Mouse (Mus musculus): Measurements from ENCODE around the gene Sacs.
"Not testable (repeated sequence)": the region's sequence is repeated elsewhere in the genome, so short reads cannot be mapped to it uniquely, and the experiment has no call there.

Sacs gene

DNA sequence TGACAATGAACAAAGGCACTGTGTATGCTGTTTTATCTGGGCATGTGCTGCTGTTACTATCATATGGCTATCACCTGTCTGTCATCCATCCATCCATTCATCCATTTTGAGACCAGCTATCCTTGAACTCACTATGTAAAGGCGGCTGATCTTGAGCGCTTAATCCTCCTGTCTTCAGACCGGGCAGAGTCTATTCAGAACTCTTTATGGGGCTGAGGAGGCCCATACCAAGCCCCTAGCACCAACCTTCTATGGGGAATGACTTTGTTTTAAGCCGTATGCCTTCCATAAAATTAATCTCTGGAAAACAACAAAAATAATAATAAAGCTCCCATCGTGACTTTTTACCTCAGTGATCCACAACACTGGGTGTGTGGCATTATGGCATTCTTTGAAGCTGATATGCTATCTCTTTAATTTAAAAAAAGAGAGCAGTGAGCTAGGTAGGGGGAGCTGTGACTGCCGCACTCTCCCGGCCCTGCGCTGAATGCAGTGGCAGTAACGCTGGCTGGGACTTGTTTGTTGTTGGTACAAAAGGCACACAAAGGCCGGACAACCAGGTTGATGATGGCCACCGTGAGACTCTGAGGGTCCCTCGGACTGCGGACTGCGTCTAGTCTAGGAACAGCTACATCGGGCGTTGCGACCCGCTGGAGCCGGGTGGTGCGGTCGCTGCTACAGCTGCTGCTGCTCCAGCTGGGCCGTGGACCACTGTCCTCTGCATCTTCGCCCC lies at the start of gene Sacs:
Gene Sacs (plus strand): TSS at position 464 of the 733 bp plus-strand sequence.
- no peak for DNase-seq (ENCODE audit: extremely low read depth, low read depth)

DNA sequence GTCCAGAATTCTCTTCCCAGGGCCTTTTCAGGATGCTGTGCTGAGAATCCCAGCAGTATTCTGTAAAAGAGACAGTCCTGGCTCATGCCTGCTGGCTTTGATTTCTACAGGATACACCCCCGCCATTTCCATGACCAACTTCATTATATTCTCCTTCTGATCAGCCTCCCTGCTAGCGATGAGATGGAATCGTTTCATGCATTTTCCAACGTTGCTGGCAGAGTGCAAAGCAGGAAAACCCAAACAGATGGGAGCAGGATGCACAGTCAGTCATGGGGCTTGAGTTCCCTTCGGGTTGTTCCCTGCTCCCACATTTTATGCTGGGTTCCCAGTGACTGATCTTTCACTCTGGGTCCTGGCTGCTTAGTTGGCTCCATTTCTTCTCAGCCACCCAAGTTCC lies 47.3 kb upstream of the Sacs start:
- no peak for DNase-seq (ENCODE audit: extremely low read depth, low read depth)

DNA sequence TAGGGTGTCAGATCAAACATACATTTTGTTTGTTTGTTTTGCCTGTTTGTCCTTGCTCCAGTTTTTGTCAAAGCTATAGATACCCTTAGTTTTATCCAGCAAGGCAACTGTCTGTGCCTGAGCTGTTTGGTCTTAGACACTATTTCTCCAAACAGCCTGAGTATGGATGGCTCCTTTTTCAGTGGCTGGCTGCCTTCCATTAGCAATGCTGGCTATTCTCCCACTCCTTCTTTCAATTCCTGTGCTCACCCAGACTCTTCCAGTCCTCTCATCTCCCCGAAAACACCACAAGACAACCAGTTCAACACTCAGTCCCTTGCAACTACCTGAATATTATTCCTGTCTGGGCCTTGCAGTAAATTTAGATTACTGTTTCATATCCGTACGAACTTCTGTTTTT lies 46.2 kb upstream of the Sacs start:
- DNase-seq (ENCODE audit: extremely low read depth, low read depth): no peak

DNA sequence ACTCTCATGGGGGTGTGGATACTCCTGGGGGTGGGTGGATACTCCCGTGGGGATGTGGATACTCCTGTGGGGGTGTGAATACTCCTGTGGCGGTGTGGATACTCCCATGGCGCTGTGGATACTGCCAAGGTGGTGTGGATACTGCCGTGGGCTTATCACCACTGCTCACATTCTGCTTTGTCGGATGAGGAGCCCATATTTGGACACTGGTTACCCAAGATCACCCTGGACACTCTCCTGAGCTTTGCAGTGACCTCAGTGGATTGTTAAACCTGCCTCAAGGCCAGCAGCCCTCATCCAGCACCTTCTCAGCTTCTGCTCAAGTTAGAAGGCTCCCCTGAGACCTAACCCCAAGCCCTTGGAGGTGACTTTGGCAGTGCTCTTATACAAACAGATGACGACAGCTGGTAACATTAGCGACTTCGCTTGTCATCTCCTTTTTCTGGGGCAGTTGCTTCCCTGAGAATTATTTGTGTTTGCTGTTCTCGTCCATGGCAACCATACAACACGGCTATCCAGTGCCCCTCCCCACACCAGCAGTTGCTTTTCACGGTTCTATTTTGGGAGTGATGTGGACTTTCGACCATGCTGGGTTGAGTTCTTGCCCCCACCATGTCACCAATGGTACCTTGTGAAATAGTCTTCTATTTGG lies 40.2 kb upstream of the Sacs start:
- no peak for DNase-seq (ENCODE audit: extremely low read depth, low read depth)

DNA sequence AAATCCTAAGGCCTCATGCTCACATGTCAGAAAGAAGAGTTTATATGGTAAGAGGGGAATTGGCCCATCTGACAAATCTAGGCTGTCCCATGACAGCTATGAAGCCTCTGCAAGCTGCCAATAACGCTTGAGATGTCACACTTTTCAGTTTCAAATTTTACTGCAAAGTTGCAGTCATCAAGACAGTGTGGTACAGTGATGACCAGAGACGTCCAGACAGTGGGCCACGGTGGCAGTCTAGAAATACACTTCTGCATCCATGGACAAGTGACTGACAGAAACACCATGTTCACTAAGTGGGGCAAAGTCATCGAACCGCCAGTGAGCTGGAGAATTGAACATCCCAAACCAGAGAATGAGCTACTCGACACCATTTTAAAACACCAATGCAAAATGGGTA lies 37.5 kb upstream of the Sacs start:
- DNase-seq (ENCODE audit: extremely low read depth, low read depth): no peak

DNA sequence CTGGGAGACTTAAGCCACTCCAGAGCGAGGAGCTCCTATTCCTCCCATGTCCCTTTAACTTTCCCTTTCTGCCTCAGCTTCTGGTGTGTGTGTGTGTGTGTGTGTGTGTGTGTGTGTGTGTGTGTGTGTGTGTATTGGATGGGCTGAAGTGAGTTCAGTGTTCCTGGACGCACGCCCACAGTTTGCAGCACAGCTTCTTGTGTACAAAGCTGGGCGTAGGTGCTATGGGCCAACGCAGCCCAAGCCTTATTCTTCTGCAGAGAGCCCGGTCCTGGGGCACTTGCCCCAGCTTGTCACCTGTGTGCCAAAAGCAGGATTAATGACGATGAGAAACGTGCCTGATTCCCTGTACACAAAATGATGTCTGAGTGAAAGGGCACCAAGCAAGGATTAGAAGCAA lies 31.9 kb upstream of the Sacs start:
- DNase-seq (ENCODE audit: extremely low read depth, low read depth): no peak

DNA sequence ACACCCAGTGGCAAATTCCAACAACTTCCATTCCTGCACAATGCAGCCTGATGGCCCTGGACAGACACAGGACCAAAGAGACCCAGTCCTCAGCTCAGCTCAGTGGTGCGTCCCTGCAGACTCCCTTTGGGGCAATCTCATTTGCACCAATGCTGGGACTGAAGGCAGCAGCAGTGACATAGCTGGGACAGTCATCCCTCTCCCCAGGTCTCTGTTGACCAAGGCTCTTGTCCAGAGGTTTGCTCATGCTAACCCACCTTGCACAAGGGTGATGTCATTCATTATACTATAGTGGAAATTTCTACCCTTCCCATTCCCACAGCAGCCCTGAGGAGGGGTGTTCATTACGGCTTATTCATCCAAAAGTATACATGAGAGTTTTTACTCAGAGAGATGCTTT lies 29.6 kb upstream of the Sacs start:
- no peak for DNase-seq (ENCODE audit: extremely low read depth, low read depth)

DNA sequence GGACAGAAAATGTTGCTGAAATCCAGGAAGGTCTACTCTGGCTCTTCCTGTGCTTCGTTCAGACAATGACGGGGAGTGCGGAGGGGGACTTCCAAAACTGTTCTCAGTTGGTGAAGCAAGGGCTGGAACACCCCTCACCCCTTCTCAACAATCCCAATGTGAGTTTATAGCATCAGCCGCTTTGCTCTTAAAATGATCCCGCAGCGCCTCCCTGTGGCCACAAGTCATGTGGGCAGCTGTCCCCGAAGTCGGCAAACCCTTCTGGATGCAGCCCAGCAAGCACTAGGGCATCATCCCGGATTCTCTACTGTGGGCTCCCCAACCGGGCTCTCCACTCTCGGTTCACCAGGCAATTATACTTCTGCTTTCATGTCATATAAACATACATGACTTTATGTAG lies 25.9 kb upstream of the Sacs start:
- peak; percentile 10 for DNase-seq (ENCODE audit: extremely low read depth, low read depth)

DNA sequence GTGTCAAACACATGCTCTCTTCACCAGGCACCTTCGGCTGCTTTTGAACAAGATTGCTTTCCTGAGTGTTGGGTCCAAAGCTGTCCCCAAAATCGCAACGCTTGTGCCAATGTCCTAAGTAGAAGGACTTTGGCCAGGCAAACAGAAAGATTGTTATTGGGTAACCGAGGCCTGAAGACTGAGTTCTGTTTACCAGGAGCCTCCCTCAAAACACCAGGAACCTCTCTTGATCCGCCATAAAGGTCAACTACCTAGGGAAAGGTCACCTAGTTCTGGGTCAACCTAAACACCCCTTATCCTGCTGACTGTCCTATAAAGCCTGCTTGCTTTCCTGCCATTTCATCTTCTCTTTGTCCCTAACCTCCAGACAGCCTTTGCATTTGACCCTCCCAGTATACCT lies 13.5 kb upstream of the Sacs start:
- no peak for DNase-seq (ENCODE audit: extremely low read depth, low read depth)

DNA sequence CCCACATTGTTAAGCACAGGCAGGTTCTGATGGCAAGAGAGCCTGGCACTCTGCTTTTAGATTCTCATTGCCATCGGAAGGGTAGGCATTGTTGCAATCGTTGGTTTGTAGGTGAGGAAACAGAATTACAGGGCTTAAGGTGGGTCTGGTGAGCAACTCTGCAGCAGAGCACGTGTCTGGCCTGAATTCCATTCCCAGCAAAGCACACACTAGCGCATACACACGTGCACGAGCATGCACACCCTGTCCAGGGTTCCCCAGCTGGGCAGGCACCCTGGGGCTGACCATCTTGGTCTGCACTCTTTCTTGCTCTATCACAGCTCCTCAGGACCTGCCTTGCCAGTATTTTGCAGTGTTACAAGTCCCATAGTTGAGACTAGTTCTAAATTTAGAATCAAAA lies 13.1 kb upstream of the Sacs start:
- DNase-seq (ENCODE audit: extremely low read depth, low read depth): no peak

DNA sequence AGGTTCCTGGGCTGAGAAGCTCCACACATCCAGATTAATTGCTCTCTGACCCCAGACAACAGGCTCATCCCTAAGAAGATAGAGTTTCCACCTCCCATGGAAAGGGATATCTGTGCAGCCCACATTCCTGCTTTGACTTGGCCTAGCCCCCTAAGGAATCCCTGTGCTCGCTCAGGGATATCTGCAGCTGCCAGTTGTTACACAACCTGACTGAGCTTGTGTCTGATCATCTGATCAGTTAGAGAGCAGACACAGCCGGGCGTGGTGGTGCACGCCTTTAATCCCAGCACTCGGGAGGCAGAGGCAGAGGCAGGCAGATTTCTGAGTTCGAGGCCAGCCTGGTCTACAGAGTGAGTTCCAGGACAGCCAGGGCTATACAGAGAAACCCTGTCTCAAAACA lies 10.9 kb upstream of the Sacs start:
- DNase-seq (ENCODE audit: extremely low read depth, low read depth): not testable (repeated sequence)

DNA sequence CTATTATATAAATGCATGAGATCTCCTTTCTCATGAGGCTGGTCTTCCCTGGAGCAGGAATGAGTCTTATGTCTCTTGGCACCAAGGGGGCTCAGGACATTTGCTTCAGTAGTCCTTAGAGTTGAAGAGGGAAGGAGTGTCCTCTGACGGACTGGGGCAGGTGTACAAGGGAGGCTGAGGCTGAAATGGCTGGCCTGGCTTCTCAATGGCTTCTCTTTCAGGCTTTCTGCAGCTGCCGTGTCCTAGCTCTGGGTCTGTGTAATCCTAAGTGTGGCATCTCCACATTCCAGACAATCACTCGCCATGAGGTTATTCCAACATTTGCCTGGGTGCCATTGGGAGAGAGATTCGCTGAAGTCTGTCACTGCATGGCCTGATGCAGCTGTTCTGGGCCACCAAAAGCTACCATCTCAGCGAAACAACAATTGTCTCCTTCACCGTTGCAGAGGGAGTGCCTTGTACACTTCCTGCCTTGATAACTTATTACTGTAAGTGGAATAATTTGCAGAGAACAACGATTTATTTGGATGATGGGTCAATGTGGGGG lies 9.2 kb upstream of the Sacs start:
- DNase-seq (ENCODE audit: extremely low read depth, low read depth): no peak

DNA sequence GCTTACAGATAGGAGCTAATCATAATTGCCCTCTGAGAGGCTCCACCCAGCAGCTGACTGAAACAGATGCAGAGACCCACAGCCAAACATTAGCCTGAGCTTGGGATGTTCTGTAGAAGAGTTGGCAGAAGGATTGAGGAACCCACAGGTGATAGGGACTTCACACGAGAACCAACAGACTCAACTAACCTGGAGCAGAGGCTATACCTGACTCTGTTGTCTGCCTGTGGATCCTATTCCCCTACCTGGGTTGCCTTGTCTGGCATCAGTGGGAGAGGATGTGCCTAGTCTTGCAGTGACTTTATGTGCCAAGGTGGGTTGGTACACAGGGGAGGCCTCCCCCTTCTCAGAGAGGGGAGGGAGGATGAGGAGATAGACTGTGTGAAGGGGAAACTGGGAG lies 5.7 kb upstream of the Sacs start:
- DNase-seq (ENCODE audit: extremely low read depth, low read depth): no peak

DNA sequence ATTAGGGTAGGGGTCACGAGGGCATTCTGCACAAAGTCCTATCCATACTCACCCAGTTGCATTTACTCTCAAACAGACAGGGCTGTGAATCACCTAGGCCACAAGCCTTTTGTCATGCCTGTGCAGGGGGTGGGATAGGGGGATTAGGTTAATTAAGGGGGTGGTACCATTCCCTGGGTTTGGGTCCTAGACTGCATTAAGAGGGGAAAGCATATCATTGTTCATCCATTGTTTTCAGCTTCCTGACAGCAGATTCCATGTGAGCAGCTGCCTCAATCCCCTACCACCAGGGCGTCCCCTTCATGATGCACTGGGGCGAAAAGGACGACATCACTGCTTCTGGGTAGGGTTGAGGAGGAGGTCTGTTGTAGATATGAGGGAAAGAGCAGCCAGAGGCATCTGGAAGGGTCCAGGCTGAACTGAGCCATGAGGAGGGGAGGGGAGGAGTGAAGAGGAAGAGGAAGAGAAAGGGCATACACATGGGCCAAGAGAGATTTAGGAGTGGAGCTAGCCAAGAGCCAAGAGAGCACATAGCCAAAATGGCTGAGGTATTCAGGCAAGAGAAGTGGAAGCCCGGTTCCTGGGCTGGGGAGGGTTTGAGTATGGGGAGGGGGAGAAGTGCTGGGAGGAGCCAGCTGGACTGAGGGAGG lies 3.8 kb upstream of the Sacs start:
- DNase-seq (ENCODE audit: extremely low read depth, low read depth): no peak

DNA sequence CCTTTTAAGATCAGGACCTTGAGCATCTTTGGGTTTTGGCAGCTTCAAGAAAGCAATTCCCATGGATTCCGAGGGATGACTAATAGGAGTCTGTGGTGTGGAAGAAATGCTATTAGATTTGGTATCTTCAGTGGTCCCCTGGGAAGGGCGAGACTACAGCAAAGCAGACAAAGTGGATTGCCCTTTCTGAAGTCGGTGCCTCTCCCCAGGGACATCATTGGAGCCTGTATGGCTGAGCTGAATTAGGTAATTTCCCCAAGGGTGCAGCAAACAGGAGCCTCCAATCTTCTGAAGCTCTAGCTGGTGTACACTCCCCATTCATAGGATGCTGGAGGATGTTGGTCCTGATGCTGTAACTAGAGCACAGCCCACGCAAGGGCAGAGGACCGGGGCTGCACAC lies 847 bp upstream of the Sacs start:
- DNase-seq (ENCODE audit: extremely low read depth, low read depth): no peak

DNA sequence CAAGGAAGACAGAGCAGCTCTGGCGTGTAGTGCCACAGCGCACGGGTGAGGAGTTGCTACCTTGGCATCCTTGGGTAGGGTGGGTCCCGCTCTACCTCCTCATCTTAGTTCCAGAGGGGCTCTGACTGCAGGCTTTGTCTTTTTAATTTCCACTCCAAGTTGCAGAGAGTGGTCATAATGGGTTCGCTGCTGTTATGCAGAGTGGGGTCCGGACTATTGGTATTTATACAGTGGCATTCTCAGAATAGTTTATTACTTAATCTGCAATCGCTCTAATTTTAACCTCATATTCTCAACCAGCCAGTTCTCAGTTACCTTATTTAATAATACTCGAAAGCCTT lies 440 bp downstream of the Sacs start:
- no peak for DNase-seq (ENCODE audit: extremely low read depth, low read depth)

DNA sequence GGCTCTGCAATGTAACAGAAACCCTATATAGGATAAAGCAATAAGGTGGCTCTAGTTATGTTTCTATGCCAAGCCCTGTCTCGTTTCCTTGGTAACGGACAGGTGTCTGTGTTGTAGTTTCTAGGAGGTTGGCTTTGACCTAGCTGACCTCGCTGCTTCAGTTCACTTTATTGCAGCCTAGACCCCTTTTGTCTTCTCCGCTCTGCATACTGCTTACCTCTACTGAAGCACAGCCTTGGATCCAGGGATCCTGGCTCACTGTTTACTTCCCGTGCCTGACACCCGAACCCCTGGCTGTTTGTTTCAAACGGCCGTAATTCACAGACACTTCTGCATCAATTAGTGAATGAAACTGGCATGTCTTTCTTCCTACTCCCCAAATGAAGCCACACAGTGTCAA lies 5.1 kb downstream of the Sacs start:
- DNase-seq (ENCODE audit: extremely low read depth, low read depth): no peak

DNA sequence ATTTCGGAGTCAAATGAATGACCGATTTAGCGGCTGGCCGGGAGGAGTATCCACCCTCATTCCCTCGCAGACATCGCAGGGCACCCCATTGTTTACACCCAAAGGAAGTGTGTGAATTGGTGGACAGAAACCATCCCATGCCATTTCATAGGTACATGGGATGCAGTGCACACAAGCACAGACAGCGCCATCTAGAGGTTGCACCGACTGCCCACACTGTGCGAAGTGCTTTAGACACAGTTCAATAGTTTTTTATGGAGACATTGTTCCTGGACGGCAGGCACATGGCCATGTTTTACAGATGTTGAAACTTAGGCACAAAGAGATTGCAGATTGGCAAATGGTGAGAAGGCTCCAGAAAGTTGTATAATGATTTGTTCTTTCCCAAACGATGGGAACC lies 5.6 kb downstream of the Sacs start:
- peak; percentile 16 for DNase-seq (ENCODE audit: extremely low read depth, low read depth)

DNA sequence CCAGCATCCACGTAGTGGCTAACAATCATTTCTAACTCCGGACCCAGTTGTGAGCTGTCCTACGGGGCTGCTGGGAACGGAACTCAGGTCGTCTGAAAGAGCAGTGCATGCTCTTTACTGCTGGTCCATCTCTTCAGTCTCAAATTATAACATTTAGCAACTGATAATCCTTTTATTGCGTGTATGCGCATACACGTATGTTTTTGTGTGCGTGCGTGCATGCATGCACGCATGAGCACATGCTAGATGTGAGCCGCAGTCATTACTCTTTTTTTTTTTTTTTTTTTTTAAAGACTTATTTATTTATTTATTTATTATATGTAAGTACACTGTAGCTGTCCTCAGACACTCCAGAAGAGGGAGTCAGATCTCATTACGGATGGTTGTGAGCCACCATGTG lies 12.2 kb downstream of the Sacs start:
- not testable (repeated sequence) for DNase-seq (ENCODE audit: extremely low read depth, low read depth)

DNA sequence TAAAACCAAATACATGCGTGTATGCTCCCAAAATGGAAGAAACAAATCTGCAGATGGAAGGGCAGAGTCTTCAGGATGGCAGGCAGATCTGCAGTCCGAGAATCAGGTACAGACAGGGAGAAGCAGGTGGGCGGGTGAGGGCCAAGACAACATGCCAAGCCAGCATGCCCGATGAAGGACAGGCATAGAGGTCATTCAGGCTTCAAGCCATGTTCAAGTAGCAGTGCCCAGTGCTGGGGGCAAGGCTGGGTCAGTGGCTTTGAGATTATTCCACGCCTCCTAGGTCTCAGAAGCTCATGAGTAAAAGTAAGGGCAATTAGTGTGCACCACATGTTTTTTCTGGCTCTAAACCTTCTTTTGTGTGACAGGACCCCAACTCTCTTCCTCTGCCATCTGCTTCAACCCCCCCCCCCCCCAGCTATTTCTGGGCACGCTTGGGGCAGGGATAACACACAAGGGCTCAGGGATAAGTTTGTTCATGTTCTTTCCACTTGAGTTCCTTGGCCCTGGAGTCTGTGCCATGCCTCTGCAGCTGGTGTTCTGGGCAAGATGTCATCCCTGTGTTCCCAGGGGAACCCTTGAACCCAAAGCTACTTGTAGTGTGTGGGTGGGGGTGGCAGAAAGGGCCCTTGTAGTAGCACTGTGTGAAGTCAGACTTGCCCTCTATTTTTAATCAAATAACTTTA lies 16.8 kb downstream of the Sacs start:
- DNase-seq (ENCODE audit: extremely low read depth, low read depth): no peak

DNA sequence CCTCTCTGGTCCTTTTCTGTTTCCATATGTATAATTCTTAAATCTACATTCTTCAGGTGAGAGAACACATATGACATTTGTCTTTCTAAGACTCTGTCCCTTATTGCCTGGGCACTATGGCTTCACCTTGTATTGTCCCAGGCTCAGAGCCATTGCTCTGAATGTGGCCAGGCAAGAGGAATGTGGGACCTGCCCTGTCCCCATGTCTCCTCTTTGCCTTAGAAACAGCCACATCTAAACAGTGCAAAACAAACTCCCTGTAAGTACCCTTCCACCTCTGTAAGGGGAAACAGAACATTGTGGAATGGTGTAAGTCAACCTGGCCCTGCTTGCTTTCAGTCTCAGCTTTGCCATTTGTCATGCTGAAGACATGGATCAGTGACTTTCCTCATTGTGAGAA lies 17.4 kb downstream of the Sacs start:
- no peak for DNase-seq (ENCODE audit: extremely low read depth, low read depth)

DNA sequence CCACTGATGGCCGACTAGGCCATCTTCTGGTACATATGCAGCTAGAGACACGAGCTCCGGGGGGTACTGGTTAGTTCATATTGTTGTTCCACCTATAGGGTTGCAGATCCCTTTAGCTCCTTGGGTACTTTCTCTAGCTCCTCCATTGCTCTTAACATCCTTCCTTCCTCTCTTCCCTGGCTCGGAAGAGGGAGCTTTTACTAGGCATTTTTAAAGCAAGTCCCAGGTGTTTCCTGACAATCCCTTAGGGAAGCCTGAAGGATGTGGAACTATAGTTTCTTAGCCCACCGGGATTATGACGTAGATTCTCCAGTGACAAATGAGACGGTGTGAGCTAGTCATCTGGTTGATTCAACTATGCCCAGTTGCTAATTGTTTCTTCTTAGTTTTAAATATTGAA lies 19.2 kb downstream of the Sacs start:
- not testable (repeated sequence) for DNase-seq (ENCODE audit: extremely low read depth, low read depth)
